Mouse (Mus musculus) MEL (cell line): ENCODE results near the gene Samm50.

ENCODE experiments used
- CHD1 ChIP-seq: IDR thresholded peaks from 2 replicates; pipeline ENCODE4 v1.6.1; 2012; ENCODE audit warnings: low read depth, mild to moderate bottlenecking, inconsistent platforms, low read length, improper control_type of control experiment
- CTCF ChIP-seq, 3 experiments: IDR thresholded peaks in 2 of 3; conservative IDR thresholded peaks in 1 of 3; 2 replicates each; pipeline ENCODE4 v1.5.1; 2011 to 2012; ENCODE audit warnings: low read length in 3 of 3, low read depth in 2 of 3, mild to moderate bottlenecking in 2 of 3, improper control_type of control experiment in 1 of 3, inconsistent platforms in 1 of 3, mixed read lengths in 1 of 3, moderate library complexity in 1 of 3; ENCODE audit not compliant: control insufficient read depth in 1 of 3, insufficient read depth in 1 of 3, poor library complexity in 1 of 3, severe bottlenecking in 1 of 3
- ELF1 ChIP-seq: IDR thresholded peaks from 2 replicates; pipeline ENCODE4 v1.6.1; 2014; ENCODE audit warnings: low read depth, mild to moderate bottlenecking, inconsistent platforms, low read length, improper control_type of control experiment, moderate library complexity
- ETS1 ChIP-seq: IDR thresholded peaks from 2 replicates; pipeline ENCODE4 v1.6.1; 2012; ENCODE audit warnings: low read depth, mild to moderate bottlenecking, inconsistent platforms, low read length, improper control_type of control experiment, moderate library complexity
- GATA1 ChIP-seq: IDR thresholded peaks from 2 replicates; pipeline ENCODE4 v1.6.1; 2011; ENCODE audit warnings: low read depth, low read length, improper control_type of control experiment
- MAFK ChIP-seq: IDR thresholded peaks from 2 replicates; pipeline ENCODE4 v1.6.1; 2011; ENCODE audit warnings: low read depth, mild to moderate bottlenecking, low read length, improper control_type of control experiment, borderline replicate concordance
- POLR2A ChIP-seq, 2 experiments: IDR thresholded peaks; 2 replicates each; pipeline ENCODE4 v1.6.1; 2011 to 2012; ENCODE audit warnings: low read length in 2 of 2, mild to moderate bottlenecking in 2 of 2, control low read depth in 1 of 2, improper control_type of control experiment in 1 of 2, low read depth in 1 of 2, moderate library complexity in 1 of 2; ENCODE audit not compliant: control insufficient read depth in 1 of 2, insufficient read depth in 1 of 2, poor library complexity in 1 of 2
- TCF12 ChIP-seq: IDR thresholded peaks from 2 replicates; pipeline ENCODE4 v1.6.1; 2014; ENCODE audit warnings: low read depth, mild to moderate bottlenecking, inconsistent platforms, low read length, improper control_type of control experiment, moderate library complexity
- ZMIZ1 ChIP-seq: IDR thresholded peaks from 2 replicates; pipeline ENCODE4 v1.6.1; 2012; ENCODE audit warnings: low read depth, mild to moderate bottlenecking, inconsistent platforms, low read length, improper control_type of control experiment, moderate library complexity

GRCm38 (mm10) chr15:84234794-84235581 is 42.9 kb downstream of the Samm50 start:
- TF ChIP-seq ETS1 (no peak), ZMIZ1 (no peak), CTCF (IDR thresholded peaks at IDR 0.05 in 2 of 3, conservative IDR thresholded peaks at IDR 0.05 in 1 of 3; ENCODE audit: control insufficient read depth in 1 of 3, insufficient read depth in 1 of 3, low read depth in 2 of 3, low read length in 3 of 3, poor library complexity in 1 of 3, severe bottlenecking in 1 of 3) (peak; percentile 13 to 37 (median 19); a peak in 3 of 6 replicates), CHD1 (no peak), MAFK (no peak), TCF12 (no peak), GATA1 (no peak), POLR2A (IDR thresholded peaks at IDR 0.05; ENCODE audit: control insufficient read depth in 1 of 2, insufficient read depth in 1 of 2, low read depth in 1 of 2, low read length in 2 of 2, poor library complexity in 1 of 2) (no peak), ELF1 (no peak)
